20 mouse cellular contexts compared by ENCODE assay signal in genomic region chr19:48300440-48301231, GRCm38 (mm10).
A peak's percentile ranks its signal among the peaks of the same experiment; 100 is the strongest.
DNase-seq lines count a peak whose midpoint lies in the region; ATAC-seq lines count a peak whose summit lies in the region.
"Had no signal": no experiment of that assay in that cellular context is flagged by ENCODE, and none has a peak within 500 bp of the region (broad histone marks: within the 10 kb centered on the region; RNA-seq: fewer than 3 reads in every experiment).

No protein-coding gene starts in this region.

- H3K4me1 ChIP-seq in forebrain, embryonic 11.5 days (replicated peaks; ENCODE audit: control insufficient read depth, insufficient read depth, low read length), result peaks cover 8% of the 10 kb centered on the region; the same call in 1 of the 2 replicates
- H3K4me1 ChIP-seq in hindbrain, embryonic 13.5 days (replicated peaks), result peaks cover 16% of the 10 kb centered on the region
- peaks cover 20% of the 10 kb centered on the region for H3K4me1 ChIP-seq in midbrain, embryonic 15.5 days
- H3K4me1 ChIP-seq: heart, embryonic 12.5 days; kidney, embryonic 15.5 days; limb, embryonic 12.5 days had no signal

- no peaks in the 10 kb centered on the region for H3K9me3 ChIP-seq in forebrain, embryonic 11.5 days (ENCODE audit: control insufficient read depth, low read length)
- H3K9me3 ChIP-seq in hindbrain, embryonic 13.5 days, result no peaks in the 10 kb centered on the region
- H3K9me3 ChIP-seq in midbrain, embryonic 15.5 days, result no peaks in the 10 kb centered on the region
- H3K9me3 ChIP-seq: heart, embryonic 12.5 days; kidney, embryonic 15.5 days; limb, embryonic 12.5 days had no signal

- H3K4me3 ChIP-seq in forebrain, embryonic 11.5 days (ENCODE audit: low read depth, low read length), result no peak overlapping the region
- no peak overlapping the region for H3K4me3 ChIP-seq in hindbrain, embryonic 13.5 days
- no peak overlapping the region for H3K4me3 ChIP-seq in midbrain, embryonic 15.5 days
- H3K4me3 ChIP-seq: heart, embryonic 12.5 days; kidney, embryonic 15.5 days; limb, embryonic 12.5 days had no signal

- H3K4me2 ChIP-seq in forebrain, embryonic 11.5 days (ENCODE audit: low read depth, low read length, severe bottlenecking), result no peak overlapping the region
- peak overlapping the region; percentile 23 for H3K4me2 ChIP-seq in hindbrain, embryonic 13.5 days
- peak overlapping the region; percentile 32 for H3K4me2 ChIP-seq in midbrain, embryonic 15.5 days
- H3K4me2 ChIP-seq: heart, embryonic 12.5 days; kidney, embryonic 15.5 days; limb, embryonic 12.5 days had no signal

- no peaks in the 10 kb centered on the region for H3K36me3 ChIP-seq in forebrain, embryonic 11.5 days (ENCODE audit: control insufficient read depth, insufficient read depth, low read length)
- H3K36me3 ChIP-seq in hindbrain, embryonic 13.5 days, result no peaks in the 10 kb centered on the region
- H3K36me3 ChIP-seq in midbrain, embryonic 15.5 days (replicated peaks), result no peaks in the 10 kb centered on the region
- H3K36me3 ChIP-seq: heart, embryonic 12.5 days; kidney, embryonic 15.5 days; limb, embryonic 12.5 days had no signal

- peak; percentile 2 for DNase-seq in Muller cell, postnatal 12 days (ENCODE audit: inconsistent ontology term)
- DNase-seq in forebrain, embryonic 11.5 days (ENCODE audit: low spot score), result peak; percentile 48
- no peak for DNase-seq in kidney, postnatal 10 days
- DNase-seq in lung, postnatal 4 days, result no peak
- DNase-seq: cerebellum, adult 18-20 months; gastrocnemius, postnatal 14 days; heart, postnatal 4 days; lung, postnatal 36 days; spleen, adult 18-20 months; thymus, postnatal 4 days had no signal

- no peaks in the 10 kb centered on the region for H3K27me3 ChIP-seq in forebrain, embryonic 11.5 days (ENCODE audit: control insufficient read depth, insufficient read depth, low read length)
- H3K27me3 ChIP-seq in hindbrain, embryonic 13.5 days, result no peaks in the 10 kb centered on the region
- no peaks in the 10 kb centered on the region for H3K27me3 ChIP-seq in midbrain, embryonic 15.5 days (replicated peaks)
- H3K27me3 ChIP-seq: CH12.LX; heart, embryonic 12.5 days; kidney, embryonic 15.5 days; limb, embryonic 12.5 days had no signal

- 16% methylated on average over 14 of the region's 14 CpGs for WGBS in forebrain, embryonic 11.5 days
- 23% methylated on average over 14 of the region's 14 CpGs for WGBS in hindbrain, embryonic 13.5 days
- 14% methylated on average over 14 of the region's 14 CpGs for WGBS in midbrain, embryonic 15.5 days

- H3K27ac ChIP-seq in forebrain, embryonic 11.5 days (ENCODE audit: low read depth, low read length), result no peak overlapping the region
- peak overlapping the region; percentile 75 for H3K27ac ChIP-seq in hindbrain, embryonic 13.5 days
- peak overlapping the region; percentile 51; the same call in 1 of the 2 replicates for H3K27ac ChIP-seq in midbrain, embryonic 15.5 days
- H3K27ac ChIP-seq: kidney, embryonic 15.5 days; limb, embryonic 12.5 days; stomach, postnatal 0 days had no signal

- H3K9ac ChIP-seq in forebrain, embryonic 11.5 days (ENCODE audit: low read length), result no peak overlapping the region
- no peak overlapping the region for H3K9ac ChIP-seq in hindbrain, embryonic 13.5 days
- no peak overlapping the region for H3K9ac ChIP-seq in midbrain, embryonic 15.5 days
- H3K9ac ChIP-seq: heart, embryonic 12.5 days; kidney, embryonic 15.5 days; limb, embryonic 12.5 days had no signal

- no peak for ATAC-seq in forebrain, embryonic 11.5 days (replicated peaks; ENCODE audit: low FRiP score)
- ATAC-seq in hindbrain, embryonic 13.5 days (ENCODE audit: low FRiP score), result peak; percentile 77
- peak; percentile 65 for ATAC-seq in midbrain, embryonic 15.5 days (replicated peaks)
- ATAC-seq in activated CD4-positive, CD25-positive, alpha-beta regulatory T cell, adult 4 months, result no peak
- no peak for ATAC-seq in megakaryocyte progenitor cell, adult 5-6 weeks (replicated peaks; ENCODE audit: poor library complexity)
- ATAC-seq: Patski had no signal

Comparison
In these comparisons a context has a peak if more than half of its experiments do, and no peak if none do; other contexts are left out.
1. DNase-seq: peak in Muller cell, postnatal 12 days (single experiment) and forebrain, embryonic 11.5 days (single experiment); none in kidney, postnatal 10 days (single experiment) and lung, postnatal 4 days (0 of 2).
2. ATAC-seq: peak in hindbrain, embryonic 13.5 days (single experiment) and midbrain, embryonic 15.5 days (single experiment); none in forebrain, embryonic 11.5 days (single experiment), activated CD4-positive, CD25-positive, alpha-beta regulatory T cell, adult 4 months (single experiment) and megakaryocyte progenitor cell, adult 5-6 weeks (single experiment).